Mouse (Mus musculus) midbrain, postnatal 0 days (tissue): Measurements from ENCODE around the gene Rrp9. TPM values are rescaled to one million over a fixed set of nuclear protein-coding genes. Genes with fewer than 3 reads are reported as not detected.
A peak's percentile ranks its signal among the peaks of the same experiment; 100 is the strongest.

Experiments
- ATAC-seq: fragments of 200-750 bp; cut with Nextera tagmentation; 2 replicates; pipeline ENCODE4 v1.8.0; 2017; ENCODE audit warnings: moderate number of reproducible peaks, mild to moderate bottlenecking, moderate TSS enrichment, moderate library complexity; ENCODE audit not compliant: low FRiP score
- DNase-seq: peaks from one replicate; pipeline ENCODE4 v3.0.0-alpha.2; 2015; ENCODE audit warnings: low spot score
- H3K27ac ChIP-seq: fragments of 300-500 bp; sonication (generic); 2 replicates; pipeline ENCODE4 v1.5.1; 2014; ENCODE audit warnings: low read depth, mild to moderate bottlenecking, low read length, mixed read lengths
- H3K27me3 ChIP-seq: fragments of 300-500 bp; sonication (generic); 2 replicates; pipeline ENCODE4 v1.6.1; 2014; ENCODE audit warnings: low read length, control low read depth, mixed read lengths; ENCODE audit not compliant: insufficient read depth
- H3K36me3 ChIP-seq: fragments of 300-500 bp; sonication (generic); 2 replicates; pipeline ENCODE4 v1.6.1; 2014; ENCODE audit warnings: low read length, control low read depth, mixed read lengths; ENCODE audit not compliant: insufficient read depth
- H3K4me1 ChIP-seq: fragments of 300-500 bp; sonication (generic); 2 replicates; pipeline ENCODE4 v1.6.1; 2014; ENCODE audit warnings: mild to moderate bottlenecking, control low read depth, antibody characterized with exemption, low read length, mixed read lengths; ENCODE audit not compliant: insufficient read depth
- H3K4me2 ChIP-seq: fragments of 300-500 bp; sonication (generic); 2 replicates; pipeline ENCODE4 v1.6.1; 2014; ENCODE audit warnings: low read depth, mild to moderate bottlenecking, low read length, mixed read lengths; ENCODE audit not compliant: poor library complexity, severe bottlenecking
- H3K4me3 ChIP-seq: fragments of 300-500 bp; sonication (generic); 2 replicates; pipeline ENCODE4 v1.5.1; 2014; ENCODE audit warnings: low read depth, mild to moderate bottlenecking, low read length, moderate library complexity
- H3K9ac ChIP-seq: fragments of 300-500 bp; sonication (generic); replicated peaks from 2 replicates; pipeline ENCODE4 v1.6.1; 2014; ENCODE audit warnings: mild to moderate bottlenecking, low read length, moderate library complexity, mixed read lengths; ENCODE audit not compliant: poor library complexity, severe bottlenecking
- H3K9me3 ChIP-seq: fragments of 300-500 bp; sonication (generic); 2 replicates; pipeline ENCODE4 v1.6.1; 2016; ENCODE audit warnings: low read length, control low read depth
- CTCF ChIP-seq: IDR thresholded peaks from 2 replicates; pipeline ENCODE4 v1.5.1; 2016; ENCODE audit warnings: antibody characterized with exemption, mild to moderate bottlenecking
- WGBS: fragments of 180-500 bp; shearing (Covaris S2); extraction: QIAGEN DNeasy Blood & Tissue Kit; methylation state at CpG from one replicate; pipeline ENCODE4 v1.1.7; 2014; 5-methylcytosine and 5-hydroxymethylcytosine counted together
- polyA plus RNA-seq: library from polyadenylated mRNA; unstranded; fragments of >200 nt; fragmentation: Nextera tagmentation; extraction: Ambion mirVana; gene quantifications from 2 replicates; pipeline ENCODE4 v1.2.1, GENCODE M21; 2015
- total RNA-seq: library from RNA; depleted of rRNA; stranded (reverse); fragments of >200 nt; gene quantifications from 2 replicates; pipeline ENCODE4 v1.2.3, GENCODE M21; 2014

Gene Rrp9
- total and polyA plus RNA-seq, 2 experiments from 2014 or later: 32.9 to 38.3 TPM

DNA sequence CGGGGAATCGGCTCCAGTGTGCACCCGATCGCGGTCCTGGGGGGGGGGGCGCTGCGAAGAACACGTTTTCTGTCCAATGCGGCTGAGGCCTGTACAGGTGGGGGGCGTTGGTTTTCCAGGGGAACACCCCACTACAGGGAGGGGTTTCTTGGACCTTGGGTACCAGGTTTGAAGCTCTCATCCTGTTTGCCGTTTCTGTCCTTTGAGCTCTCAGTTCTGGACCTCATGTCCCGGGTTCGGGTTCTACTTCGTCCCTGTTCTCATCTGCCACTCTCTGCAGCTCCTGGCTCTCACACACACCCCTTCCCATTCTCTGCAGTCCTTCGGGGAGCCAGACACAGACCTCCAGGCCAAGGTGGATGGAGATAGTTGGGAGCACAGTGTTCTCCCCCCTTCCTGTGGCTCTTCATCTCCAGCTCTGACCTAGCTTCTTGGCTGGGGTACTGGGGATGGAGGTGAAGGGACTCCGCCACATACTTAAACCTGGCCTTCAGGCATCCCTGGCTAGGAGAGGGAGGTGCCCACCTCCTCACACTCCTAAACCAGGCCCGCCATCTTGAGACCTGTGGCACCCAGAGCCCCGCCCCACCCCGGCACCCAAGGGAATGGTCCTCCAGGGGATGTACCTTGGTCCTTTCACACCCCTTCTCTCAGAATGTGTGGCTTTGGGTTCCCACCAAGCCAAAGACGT is 21.5 kb upstream of the Rrp9 start:
- no peaks in the 10 kb centered on the region for H3K27me3 ChIP-seq
- DNase-seq (peak; percentile 50), ATAC-seq (peak; percentile 13; the same call in 1 of the 2 replicates)
- H3K27ac ChIP-seq: peak overlapping the region; percentile 89
- H3K4me1 ChIP-seq: peaks cover 37% of the 10 kb centered on the region
- peak overlapping the region; percentile 85 for H3K4me2 ChIP-seq
- peak overlapping the region; percentile 96 for H3K9ac ChIP-seq
- H3K4me3 ChIP-seq: peak overlapping the region; percentile 65
- WGBS: 0% methylated on average over 15 of the region's 20 CpGs
- no peak for TF ChIP-seq CTCF
- no peaks in the 10 kb centered on the region for H3K9me3 ChIP-seq
- H3K36me3 ChIP-seq: peaks cover 5% of the 10 kb centered on the region; the same call in 1 of the 2 replicates

DNA sequence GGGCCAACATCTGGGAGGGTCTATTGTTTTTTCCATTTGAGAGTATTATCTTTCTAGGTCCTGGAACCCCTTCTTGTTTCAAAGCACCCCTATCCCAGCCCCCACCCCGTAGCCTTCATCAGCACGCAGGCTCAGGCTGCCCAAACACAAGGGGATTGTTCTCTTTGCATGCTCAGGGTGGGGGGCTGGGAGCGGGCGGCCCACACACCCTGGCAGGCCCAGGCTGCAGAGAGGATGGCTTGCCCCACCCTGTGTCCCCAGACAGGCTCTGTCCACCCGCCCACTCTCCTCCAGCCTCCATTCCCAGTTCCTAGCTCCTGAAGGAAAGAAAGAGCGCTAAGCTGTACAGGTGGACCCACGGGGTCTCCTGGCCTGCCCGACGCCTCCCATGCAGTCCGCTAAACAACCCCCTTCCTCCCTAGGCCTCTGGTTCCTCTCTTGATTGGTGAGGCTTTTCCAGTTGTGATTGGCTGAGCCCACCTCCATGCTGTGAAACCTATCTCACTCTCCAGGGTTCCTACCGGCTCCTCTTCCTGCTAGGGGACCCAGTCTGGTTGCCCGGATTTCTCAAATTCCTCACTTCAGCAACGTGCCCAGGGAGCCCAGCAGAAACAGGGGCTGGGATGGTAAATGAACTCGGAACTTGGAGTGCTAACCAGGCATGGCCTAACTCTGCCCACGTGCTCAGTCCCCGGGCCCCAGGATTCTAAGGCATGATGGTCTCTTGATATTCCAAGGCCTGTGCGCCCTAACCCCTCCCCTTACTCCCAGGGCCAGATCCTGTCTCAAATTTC is 20.7 kb upstream of the Rrp9 start:
- peak overlapping the region; percentile 89 for H3K27ac ChIP-seq

DNA sequence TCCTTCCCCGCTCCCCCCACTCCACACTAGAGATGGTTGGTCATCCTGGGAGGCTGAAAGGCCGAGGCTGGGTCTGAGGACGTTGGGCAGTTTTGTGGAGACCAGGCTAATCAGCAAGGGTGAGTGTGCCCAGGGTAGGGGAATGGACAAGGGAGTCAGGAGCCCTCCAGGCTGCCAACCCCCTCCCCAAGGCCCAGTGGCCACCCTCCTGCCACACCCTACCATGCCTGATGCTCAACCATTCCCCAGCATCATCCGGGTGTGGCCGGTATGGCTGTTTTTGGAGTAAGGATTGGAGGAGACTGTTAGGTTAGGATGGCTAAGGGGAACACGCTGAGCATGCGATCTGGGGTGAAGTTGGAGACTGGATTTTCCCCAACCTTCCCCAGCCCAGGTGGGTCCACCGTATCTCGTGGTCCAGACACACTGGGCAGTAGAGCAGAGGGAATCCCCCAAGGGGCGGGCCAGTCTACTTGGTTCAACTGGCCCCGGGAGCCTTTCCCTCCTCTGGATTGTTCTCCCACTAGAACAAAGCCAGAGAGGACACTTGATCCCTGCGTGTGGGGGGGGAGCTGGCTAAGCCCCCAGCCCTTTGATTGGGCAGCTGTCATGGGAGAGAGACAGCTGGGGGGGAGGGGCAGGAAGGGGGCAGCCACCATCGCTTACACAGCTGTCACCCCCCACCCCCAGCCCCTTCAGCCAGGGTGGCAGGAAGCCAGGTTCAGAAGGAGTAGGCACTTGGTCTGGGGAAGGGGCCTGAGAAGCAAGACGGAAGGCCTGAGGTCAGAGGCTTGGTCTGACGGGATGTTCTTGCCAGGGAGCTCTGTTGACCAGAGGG is 19.2 kb upstream of the Rrp9 start:
- peaks cover 16% of the 10 kb centered on the region for H3K36me3 ChIP-seq
- peaks cover 37% of the 10 kb centered on the region for H3K4me1 ChIP-seq
- TF ChIP-seq CTCF: no peak
- H3K27ac ChIP-seq: peak overlapping the region; percentile 38; the same call in 1 of the 2 replicates
- H3K9me3 ChIP-seq: no peaks in the 10 kb centered on the region
- WGBS: 27% methylated on average over 15 of the region's 15 CpGs
- 0 out of 2 replicates have a peak overlapping the region, but pooled peaks have one; percentile 2 for H3K4me3 ChIP-seq
- H3K4me2 ChIP-seq: peak overlapping the region; percentile 85
- peak overlapping the region; percentile 96 for H3K9ac ChIP-seq
- ATAC-seq (no peak), DNase-seq (peak; percentile 65)
- H3K27me3 ChIP-seq: no peaks in the 10 kb centered on the region

More for the DNA sequence above, 20.7 kb upstream of the Rrp9 start:
- H3K27me3 ChIP-seq: no peaks in the 10 kb centered on the region
- DNase-seq (peak; percentile 72), ATAC-seq (peak; percentile 33; the same call in 1 of the 2 replicates)
- peak overlapping the region; percentile 85 for H3K4me2 ChIP-seq
- 6% methylated on average over 17 of the region's 17 CpGs for WGBS
- no peak for TF ChIP-seq CTCF
- peak overlapping the region; percentile 65 for H3K4me3 ChIP-seq
- peak overlapping the region; percentile 96 for H3K9ac ChIP-seq
- peaks cover 8% of the 10 kb centered on the region; the same call in 1 of the 2 replicates for H3K36me3 ChIP-seq
- H3K9me3 ChIP-seq: no peaks in the 10 kb centered on the region
- peaks cover 37% of the 10 kb centered on the region for H3K4me1 ChIP-seq

DNA sequence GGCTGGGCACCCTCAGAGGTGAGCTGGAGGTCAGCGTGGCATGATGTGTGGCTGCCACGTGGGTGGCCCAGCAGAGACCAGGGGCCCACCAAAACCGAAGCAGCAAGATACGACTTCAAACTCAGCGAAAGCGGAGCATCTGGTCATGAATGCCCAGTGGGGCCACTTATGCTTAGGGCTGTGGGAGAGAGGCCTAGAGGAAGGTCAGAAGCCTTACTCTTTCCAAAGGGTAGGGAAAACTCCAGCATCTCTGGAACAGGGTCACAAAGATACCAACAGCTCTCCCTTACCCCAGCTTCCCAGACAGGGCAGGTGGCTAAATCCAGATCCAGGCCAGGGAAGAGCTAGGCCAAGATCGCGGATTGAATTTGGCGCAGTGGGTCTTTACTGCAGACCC is 18.6 kb upstream of the Rrp9 start:
- Histone ChIP-seq H3K4me3 (no peak overlapping the region), H3K9me3 (no peaks in the 10 kb centered on the region), H3K9ac (peak overlapping the region; percentile 96; the same call in 1 of the 2 replicates), H3K4me1 (peaks cover 37% of the 10 kb centered on the region), H3K36me3 (peaks cover 22% of the 10 kb centered on the region), H3K27ac (peak overlapping the region; percentile 38; the same call in 1 of the 2 replicates), H3K4me2 (peak overlapping the region; percentile 85), H3K27me3 (no peaks in the 10 kb centered on the region)
- 28% methylated on average over 9 of the region's 9 CpGs for WGBS
- no peak for TF ChIP-seq CTCF
- DNase-seq (no peak), ATAC-seq (no peak)

DNA sequence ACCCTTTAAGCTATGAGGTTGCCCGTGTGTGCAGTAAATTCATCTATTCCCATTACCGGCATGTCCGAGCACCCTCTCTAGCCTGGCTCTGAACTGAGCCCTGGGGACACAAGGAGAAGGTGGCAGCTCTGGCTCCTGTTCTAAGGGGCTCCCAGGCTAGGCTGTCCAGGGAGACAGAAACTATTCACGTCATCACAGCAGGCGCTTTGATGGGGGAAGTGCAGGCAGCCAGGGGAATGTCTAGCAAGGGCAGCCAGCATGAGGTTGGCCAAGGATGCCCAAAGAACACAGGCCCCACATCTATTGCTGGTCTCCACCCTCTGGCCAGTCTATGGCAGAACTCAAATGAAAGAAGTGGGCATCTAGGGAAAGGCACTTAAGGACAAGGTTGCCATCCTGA is 17.8 kb upstream of the Rrp9 start:
- TF ChIP-seq CTCF: no peak
- no peaks in the 10 kb centered on the region for H3K27me3 ChIP-seq
- no peak overlapping the region for H3K27ac ChIP-seq
- no peaks in the 10 kb centered on the region for H3K9me3 ChIP-seq
- WGBS: 47% methylated on average over 5 of the region's 5 CpGs
- H3K9ac ChIP-seq: no peak overlapping the region
- no peak overlapping the region for H3K4me3 ChIP-seq
- DNase-seq (no peak), ATAC-seq (no peak)
- H3K36me3 ChIP-seq: peaks cover 27% of the 10 kb centered on the region
- peaks cover 34% of the 10 kb centered on the region for H3K4me1 ChIP-seq
- H3K4me2 ChIP-seq: no peak overlapping the region
